Mouse (Mus musculus): Measurements from ENCODE around the gene Oma1. TPM values are rescaled to one million over a fixed set of nuclear protein-coding genes. Genes with fewer than 3 reads are reported as not detected.

The Oma1 gene
- polyA plus RNA-seq, 1 experiment: 19.3 TPM

DNA sequence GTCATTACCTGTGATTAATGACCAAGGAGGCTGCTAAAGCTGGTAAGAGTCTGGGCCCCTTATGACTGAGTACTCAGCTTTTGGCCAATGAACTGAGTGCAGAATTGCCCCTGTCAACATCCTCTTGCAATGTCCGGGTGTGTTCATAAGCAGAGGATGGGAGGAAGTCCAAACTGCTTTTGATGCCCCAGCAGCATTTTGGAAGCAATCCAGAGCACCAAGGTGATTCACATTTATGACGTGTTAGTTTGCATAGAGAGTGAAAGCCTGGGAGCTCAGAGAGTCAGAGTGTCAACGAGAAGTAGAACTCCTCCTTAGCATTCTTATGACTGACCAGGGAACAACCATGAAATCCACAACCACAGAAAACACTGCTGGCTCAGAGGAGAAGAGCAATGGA, 91.7 kb downstream of the Oma1 start:
- H3K4me3 ChIP-seq (ENCODE audit: insufficient read depth, low read depth, low read length): no peak overlapping the region
- H3K36me3 ChIP-seq (ENCODE audit: control insufficient read depth, insufficient read depth, low read length): no peaks in the 10 kb centered on the region
- no peaks in the 10 kb centered on the region for H3K27me3 ChIP-seq (replicated peaks; ENCODE audit: control insufficient read depth, insufficient read depth, low read length)
- H3K4me1 ChIP-seq (ENCODE audit: control insufficient read depth, insufficient read depth, low read length): no peaks in the 10 kb centered on the region
- H3K27ac ChIP-seq (ENCODE audit: insufficient read depth, low read depth, low read length): no peak overlapping the region
- WGBS: 47% methylated on average over 3 of the region's 3 CpGs
- no peak for TF ChIP-seq CTCF (conservative IDR thresholded peaks at IDR 0.05; ENCODE audit: insufficient read depth, insufficient read length, low read depth, low read length)
- TF ChIP-seq POLR2A (IDR thresholded peaks at IDR 0.05; ENCODE audit: low read depth, low read length): no peak
- no peak for DNase-seq

- no peak for TF ChIP-seq POLR2A (IDR thresholded peaks at IDR 0.05; ENCODE audit: low read depth, low read length)
- TF ChIP-seq CTCF (conservative IDR thresholded peaks at IDR 0.05; ENCODE audit: insufficient read depth, insufficient read length, low read depth, low read length): no peak
- H3K27me3 ChIP-seq (replicated peaks; ENCODE audit: control insufficient read depth, insufficient read depth, low read length): no peaks in the 10 kb centered on the region
- H3K4me1 ChIP-seq (ENCODE audit: control insufficient read depth, insufficient read depth, low read length): no peaks in the 10 kb centered on the region
- WGBS: 29% methylated on average over 4 of the region's 4 CpGs
- no peak overlapping the region for H3K27ac ChIP-seq (ENCODE audit: insufficient read depth, low read depth, low read length)
- H3K4me3 ChIP-seq (ENCODE audit: insufficient read depth, low read depth, low read length): no peak overlapping the region
- no peaks in the 10 kb centered on the region for H3K36me3 ChIP-seq (ENCODE audit: control insufficient read depth, insufficient read depth, low read length)
- no peak for DNase-seq
Observed at GRCm38 (mm10) chr4:103410217-103410799, 96.7 kb downstream of the Oma1 start.

Other genes starting within 250 kb of the Oma1 start
- gene Mier1, start 199.4 kb upstream of the Oma1 start, polyA plus RNA-seq (2012; rRNA removed): 8.9 and 10.6 TPM in 2 replicates
- 1.7 and 1.8 TPM in 2 replicates for gene Wdr78, start 199.3 kb upstream of the Oma1 start, polyA plus RNA-seq (2012; rRNA removed)
- gene Slc35d1, start 98.6 kb upstream of the Oma1 start, polyA plus RNA-seq (2012; rRNA removed): 13.3 and 15.9 TPM in 2 replicates
- gene 4921539E11Rik, start 22.9 kb upstream of the Oma1 start, polyA plus RNA-seq (2012; rRNA removed): not detected in 2 replicates